Mouse (Mus musculus): ENCODE measurements around the gene 1600002K03Rik.
"Not testable (repeated sequence)": the region's sequence is repeated elsewhere in the genome, so short reads cannot be mapped to it uniquely, and the experiment has no call there.

Gene 1600002K03Rik

GRCm38 (mm10) chr10:80180823-80181222 lies 8.1 kb downstream of the 1600002K03Rik start:
- DNase-seq (ENCODE audit: low read depth in 2 of 2, low spot score in 2 of 2) = no peak

DNA sequence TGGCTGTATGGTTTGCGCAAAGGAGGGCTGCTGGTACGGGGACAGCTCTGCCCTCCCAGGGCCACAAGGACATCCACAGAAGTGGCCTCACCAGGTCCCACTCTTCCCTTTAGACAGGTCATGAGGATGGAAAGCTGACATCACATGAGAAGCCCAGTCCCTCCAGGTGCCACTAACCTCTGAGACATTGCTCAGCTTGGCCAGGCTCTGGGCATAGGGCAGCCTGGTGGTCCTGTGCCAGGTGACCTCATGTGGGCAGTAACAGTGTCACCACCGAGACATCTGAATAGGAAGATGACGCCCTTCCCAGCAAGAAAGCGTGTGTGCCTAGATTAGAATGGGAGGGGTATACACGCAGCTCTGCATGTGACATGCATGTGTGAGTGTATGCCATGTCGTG lies 9.8 kb downstream of the 1600002K03Rik start:
- no peak for DNase-seq (ENCODE audit: low read depth in 2 of 2, low spot score in 2 of 2)

- no peak for DNase-seq (ENCODE audit: low read depth in 2 of 2, low spot score in 2 of 2)
Observed at GRCm38 (mm10) chr10:80186649-80187048, 13.9 kb downstream of the 1600002K03Rik start.

DNA sequence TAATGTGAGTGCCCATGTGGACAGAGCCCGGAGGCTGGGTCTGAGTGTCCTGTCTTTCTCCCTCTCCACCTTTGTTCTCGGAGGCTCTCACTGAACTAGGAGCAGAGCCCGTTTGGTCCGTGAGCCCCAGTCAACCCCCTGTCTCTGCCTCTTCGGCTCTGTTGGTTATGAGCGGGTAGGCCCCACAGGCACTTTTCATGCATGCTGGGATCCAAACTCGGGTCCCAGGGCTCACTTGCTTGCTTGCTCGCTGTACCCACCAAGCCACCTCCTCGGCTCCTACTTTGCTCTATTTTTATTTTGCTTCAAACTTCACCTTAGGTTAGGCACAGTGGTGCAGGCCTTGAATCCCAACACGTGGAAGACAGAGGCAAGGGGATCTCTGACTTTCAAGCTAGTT lies 15.0 kb downstream of the 1600002K03Rik start:
- no peak for DNase-seq (ENCODE audit: low read depth in 2 of 2, low spot score in 2 of 2)

DNA sequence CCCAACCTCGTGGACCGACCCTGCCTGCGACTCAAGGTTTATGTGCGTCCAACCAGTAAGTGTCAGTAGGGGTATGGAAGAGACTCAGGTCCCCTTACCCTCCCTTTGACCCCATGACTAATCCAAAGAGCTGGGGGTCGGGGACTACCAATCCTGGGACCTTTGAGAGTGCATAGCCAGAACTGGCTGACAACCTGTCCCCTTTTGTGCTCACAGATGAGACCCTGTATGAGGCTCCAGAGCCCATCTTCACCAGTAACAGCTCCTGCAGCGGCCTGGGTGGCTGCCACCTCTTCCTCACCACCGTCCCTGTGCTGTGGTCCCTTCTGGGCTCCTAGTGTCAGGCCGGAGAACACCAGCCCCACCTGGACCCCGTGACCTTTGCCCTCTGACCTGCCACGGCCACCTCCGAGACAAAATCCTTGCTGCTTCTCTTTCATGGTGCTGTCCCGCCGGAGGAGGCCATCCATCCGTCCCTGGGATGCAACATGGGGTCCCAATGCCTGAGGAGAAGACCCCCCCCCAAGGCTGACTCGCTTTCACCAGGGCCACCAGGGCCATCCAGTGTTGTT lies 15.8 kb downstream of the 1600002K03Rik start:
- no peak for DNase-seq (ENCODE audit: low read depth in 2 of 2, low spot score in 2 of 2)

GRCm38 (mm10) chr10:80189999-80190398 lies 17.3 kb downstream of the 1600002K03Rik start:
- no peak for DNase-seq (ENCODE audit: low read depth in 2 of 2, low spot score in 2 of 2)

- no peak for DNase-seq (ENCODE audit: low read depth in 2 of 2, low spot score in 2 of 2)
Observed at GRCm38 (mm10) chr10:80190491-80191051, 17.8 kb downstream of the 1600002K03Rik start.

DNA sequence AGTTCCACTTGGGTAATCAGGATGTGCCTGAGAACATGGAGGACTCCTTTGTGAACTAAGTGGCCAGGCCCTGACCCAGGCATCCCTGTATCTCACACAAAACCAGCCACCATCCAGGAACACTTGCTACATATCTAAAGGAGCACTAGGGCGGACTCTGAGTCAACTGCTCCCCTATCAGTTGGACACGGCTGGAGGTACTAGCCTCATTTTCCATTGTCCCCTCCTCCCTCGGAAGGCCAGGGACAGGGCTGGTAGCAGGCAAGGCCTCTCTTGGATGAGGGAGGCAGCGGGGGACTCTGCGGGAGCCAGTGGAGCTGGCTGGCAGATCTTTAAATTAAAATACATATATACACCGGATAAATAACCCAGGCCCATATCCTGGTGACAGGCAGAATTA lies 21.2 kb downstream of the 1600002K03Rik start:
- DNase-seq (ENCODE audit: low read depth in 2 of 2, low spot score in 2 of 2) = no peak

DNA sequence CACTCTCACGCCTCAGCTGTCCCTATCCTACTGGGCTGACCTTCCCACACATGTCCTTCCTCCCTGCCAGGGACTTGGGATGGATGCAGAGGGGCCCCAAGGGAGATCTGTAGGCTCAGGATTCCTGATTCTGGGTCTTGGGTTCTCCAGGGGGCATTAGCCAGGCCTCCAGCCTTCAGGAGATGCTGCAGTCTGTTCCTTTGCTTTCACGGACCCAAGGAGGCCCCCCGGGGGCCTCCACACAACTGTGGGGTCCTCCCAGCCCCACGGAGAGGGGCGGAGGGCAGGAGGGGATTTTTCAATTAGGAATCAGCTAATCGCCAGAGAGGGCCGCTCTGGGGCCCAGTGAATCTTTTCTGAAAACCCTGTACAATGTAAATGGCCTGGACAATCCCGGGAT lies 21.7 kb downstream of the 1600002K03Rik start:
- no peak for DNase-seq (ENCODE audit: low read depth in 2 of 2, low spot score in 2 of 2)

DNA sequence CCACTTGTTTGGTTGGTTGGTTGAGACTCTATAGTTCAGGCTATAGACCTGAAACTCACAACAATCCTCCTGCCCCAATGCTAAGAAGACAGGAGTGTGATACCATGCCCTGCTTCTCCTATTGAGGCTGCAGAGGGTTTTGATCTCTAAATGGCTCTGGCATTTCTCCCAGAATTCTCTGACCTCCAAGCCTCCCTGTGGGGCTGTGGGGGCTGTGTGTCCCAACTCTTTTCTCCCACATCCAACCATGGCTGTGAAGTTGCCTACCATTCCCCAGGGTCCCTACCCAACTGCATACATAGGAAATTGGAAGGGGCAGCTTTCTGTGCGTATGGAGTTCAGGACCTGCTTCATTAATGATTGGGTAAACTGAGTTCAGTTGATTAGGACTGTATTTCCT lies 23.4 kb downstream of the 1600002K03Rik start:
- DNase-seq (ENCODE audit: low read depth in 2 of 2, low spot score in 2 of 2) = no peak

- no peak for DNase-seq (ENCODE audit: low read depth in 2 of 2, low spot score in 2 of 2)
Observed at GRCm38 (mm10) chr10:80196778-80197581, 24.2 kb downstream of the 1600002K03Rik start.

DNA sequence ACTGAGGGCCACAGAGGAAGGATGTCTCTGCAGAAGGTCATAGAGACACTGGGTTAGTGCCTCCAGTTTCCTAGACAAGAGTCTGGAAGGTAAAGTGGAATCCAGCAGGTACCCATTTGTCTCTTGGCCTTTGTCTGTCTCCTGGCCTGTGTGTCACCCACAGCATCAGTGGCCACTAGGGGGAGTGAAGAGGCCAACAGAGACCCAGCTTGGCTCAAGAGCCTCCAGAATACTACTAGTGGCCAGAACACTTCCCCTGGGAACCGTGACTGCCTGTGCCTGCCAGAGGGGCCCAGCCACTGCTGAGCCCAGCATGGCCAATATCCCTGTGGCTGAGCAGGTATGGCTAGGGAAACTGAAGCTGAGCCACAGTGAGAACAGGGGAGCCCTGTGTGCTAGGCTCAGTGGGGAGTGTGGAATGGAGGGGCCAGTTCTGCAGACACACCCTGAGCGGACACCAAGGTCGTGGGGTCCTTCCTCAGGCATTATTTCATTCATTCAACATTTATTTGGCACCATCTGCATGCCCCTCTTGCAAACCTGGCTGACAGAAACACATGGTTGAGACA lies 26.8 kb downstream of the 1600002K03Rik start:
- DNase-seq (ENCODE audit: low read depth in 2 of 2, low spot score in 2 of 2) = peak; percentile 73 to 82

GRCm38 (mm10) chr10:80200485-80200884 lies 27.7 kb downstream of the 1600002K03Rik start:
- DNase-seq (ENCODE audit: low read depth in 2 of 2, low spot score in 2 of 2) = no peak

GRCm38 (mm10) chr10:80204055-80204454 lies 31.3 kb downstream of the 1600002K03Rik start:
- DNase-seq (ENCODE audit: low read depth in 2 of 2, low spot score in 2 of 2) = no peak

GRCm38 (mm10) chr10:80207201-80207600 lies 34.5 kb downstream of the 1600002K03Rik start:
- no peak for DNase-seq (ENCODE audit: low read depth in 2 of 2, low spot score in 2 of 2)

GRCm38 (mm10) chr10:80207676-80208075 lies 34.9 kb downstream of the 1600002K03Rik start:
- no peak for DNase-seq (ENCODE audit: low read depth in 2 of 2, low spot score in 2 of 2)

- no peak for DNase-seq (ENCODE audit: low read depth in 2 of 2, low spot score in 2 of 2)
Observed at GRCm38 (mm10) chr10:80208248-80208647, 35.5 kb downstream of the 1600002K03Rik start.

DNA sequence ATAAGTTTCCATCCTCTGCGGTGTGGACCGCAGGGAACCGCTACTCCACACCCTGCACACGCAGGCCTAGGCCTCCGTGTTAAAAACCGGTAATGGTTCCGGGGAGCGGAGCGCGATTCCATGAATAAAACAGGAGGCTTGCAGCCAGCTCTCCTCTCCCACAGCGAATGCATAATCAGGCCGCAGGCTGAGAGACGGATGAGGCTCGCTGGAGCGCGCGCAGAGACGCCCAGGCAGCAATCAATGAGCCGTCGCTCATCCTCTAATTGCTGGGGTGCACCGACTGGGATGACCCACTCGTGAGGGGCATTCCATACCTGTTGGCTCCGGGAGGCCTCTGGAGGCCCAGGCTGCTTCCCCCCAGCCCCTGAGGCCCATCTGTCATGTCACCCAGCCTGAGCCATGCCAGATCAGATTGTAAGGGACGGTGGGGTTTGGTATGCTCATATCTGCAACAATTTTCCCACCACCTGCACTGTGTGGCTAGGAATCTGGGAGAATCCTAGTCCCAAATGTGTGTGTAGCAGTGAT lies 36.2 kb downstream of the 1600002K03Rik start:
- no peak for DNase-seq (ENCODE audit: low read depth in 2 of 2, low spot score in 2 of 2)

DNA sequence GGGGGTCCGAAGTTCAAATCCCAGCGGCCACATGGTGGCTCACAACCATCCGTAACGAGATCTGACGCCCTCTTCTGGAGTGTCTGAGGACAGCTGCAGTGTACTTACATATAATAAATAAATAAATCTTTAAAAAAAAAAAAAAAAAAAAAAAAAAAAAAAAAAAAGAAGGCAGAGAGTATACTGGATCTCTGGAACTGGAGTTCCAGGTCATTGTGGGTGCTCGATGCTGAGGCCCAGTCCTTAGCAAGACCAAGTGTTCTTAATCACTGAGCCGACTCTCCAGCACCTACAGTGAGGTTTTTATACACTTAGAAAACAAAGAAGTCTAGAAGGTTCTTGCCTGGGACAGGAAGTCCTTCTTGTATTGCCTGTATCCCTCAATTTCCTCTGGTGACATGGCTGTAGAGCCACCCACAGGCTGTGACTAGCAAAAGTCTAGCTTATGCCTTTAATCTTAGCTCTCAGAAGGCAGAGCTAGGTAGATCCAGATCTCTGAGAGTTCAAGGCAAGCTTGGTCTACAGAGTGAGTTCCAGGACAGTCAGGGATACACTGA lies 38.9 kb downstream of the 1600002K03Rik start:
- not testable (repeated sequence) for DNase-seq (ENCODE audit: low read depth in 2 of 2, low spot score in 2 of 2)

DNA sequence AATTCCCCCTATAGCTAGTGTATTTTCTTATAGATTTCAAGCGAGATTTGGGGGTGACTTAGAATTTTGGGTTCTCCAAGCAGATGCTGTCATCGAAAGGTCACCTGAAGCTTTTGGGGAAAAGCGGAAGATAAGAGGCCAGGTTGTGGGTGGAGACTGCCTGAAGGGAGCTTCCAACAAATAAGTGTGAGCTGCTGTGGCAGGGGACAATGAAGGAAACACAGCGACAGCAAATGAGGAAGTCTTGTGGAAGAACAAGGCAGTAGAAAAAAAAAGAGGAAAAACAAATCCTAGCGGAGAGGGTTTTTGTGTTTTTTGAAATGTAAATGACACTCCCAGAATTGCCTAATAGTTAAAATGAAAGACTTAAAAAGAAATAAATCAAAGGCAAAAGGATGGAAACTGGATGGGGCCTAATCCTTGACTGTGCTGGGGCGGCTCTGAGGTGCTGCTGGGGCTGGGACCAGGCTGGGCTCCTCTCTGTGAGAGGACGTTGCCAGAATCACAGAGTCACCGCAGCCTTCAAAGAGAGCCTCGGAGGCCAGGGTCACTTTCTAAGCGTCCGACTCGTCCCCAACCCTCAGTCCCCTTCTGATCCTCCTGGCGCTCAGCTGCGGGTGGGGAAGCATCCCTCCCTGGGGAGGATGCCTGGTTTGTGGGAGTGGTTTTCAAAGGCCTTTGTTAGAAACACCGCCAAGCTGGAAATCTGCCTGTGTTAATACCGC lies 42.5 kb downstream of the 1600002K03Rik start:
- DNase-seq (ENCODE audit: low read depth in 2 of 2, low spot score in 2 of 2) = no peak

DNA sequence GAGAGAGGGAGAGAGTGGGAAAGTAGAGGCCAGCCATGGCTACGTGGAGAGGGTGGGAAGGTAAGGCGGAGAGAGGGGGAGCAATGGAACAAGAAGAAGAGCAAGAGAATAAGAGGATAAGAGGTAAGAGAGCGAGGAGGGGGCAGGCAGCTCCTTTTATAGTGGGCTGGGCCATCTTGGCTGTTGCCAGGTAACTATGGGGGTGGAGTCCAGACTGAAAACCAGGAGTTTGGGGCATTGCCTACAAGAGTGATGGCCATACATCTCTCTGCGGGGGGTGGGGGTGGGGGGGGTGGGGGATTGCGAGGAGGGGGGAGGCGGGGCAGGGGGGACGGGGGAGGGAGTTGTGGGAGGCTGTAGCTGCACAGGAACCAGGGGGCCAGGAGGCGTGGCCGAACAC lies 47.9 kb downstream of the 1600002K03Rik start:
- no peak for DNase-seq (ENCODE audit: low read depth in 2 of 2, low spot score in 2 of 2)

Data from CD8-positive naive resting alpha-beta T cell, adult 2 months (primary cell).